In genomic region chr17:34388513-34388912, GRCm38 (mm10) we compare ENCODE assay signal across 10 mouse cellular contexts. TPM values are rescaled to one million over a fixed set of nuclear protein-coding genes. Genes with fewer than 3 reads are reported as not detected.
DNase-seq lines count a peak whose midpoint lies in the region; ATAC-seq and TF ChIP-seq lines count a peak whose summit lies in the region.
"Had no signal": no experiment of that assay in that cellular context is flagged by ENCODE, and none has a peak within 500 bp of the region (broad histone marks: within the 10 kb centered on the region; RNA-seq: fewer than 3 reads in every experiment).

No protein-coding gene starts in this region.

- H3K4me3 ChIP-seq in forebrain, embryonic 10.5 days: no peak overlapping the region
- H3K4me3 ChIP-seq in forebrain, embryonic 11.5 days (ENCODE audit: low read depth, low read length): no peak overlapping the region
- H3K4me3 ChIP-seq in midbrain, postnatal 0 days (ENCODE audit: low read depth, low read length): no peak overlapping the region
- no peak overlapping the region for H3K4me3 ChIP-seq in midbrain, embryonic 11.5 days (ENCODE audit: low read depth, low read length)
- no peak overlapping the region for H3K4me3 ChIP-seq in lung, adult 2 months (replicated peaks; ENCODE audit: extremely low read depth, low read depth, low read length)
- H3K4me3 ChIP-seq: heart, embryonic 15.5 days; midbrain, embryonic 12.5 days had no signal

- no peaks in the 10 kb centered on the region for H3K36me3 ChIP-seq in forebrain, embryonic 10.5 days (replicated peaks)
- H3K36me3 ChIP-seq in forebrain, embryonic 11.5 days (ENCODE audit: control insufficient read depth, insufficient read depth, low read length): no peaks in the 10 kb centered on the region
- no peaks in the 10 kb centered on the region for H3K36me3 ChIP-seq in midbrain, postnatal 0 days (ENCODE audit: insufficient read depth, low read length)
- H3K36me3 ChIP-seq in midbrain, embryonic 11.5 days (ENCODE audit: control insufficient read depth, insufficient read depth, low read length): no peaks in the 10 kb centered on the region
- H3K36me3 ChIP-seq: heart, embryonic 15.5 days; midbrain, embryonic 12.5 days had no signal

- peak; percentile 76 for TF ChIP-seq CTCF in midbrain, postnatal 0 days (IDR thresholded peaks at IDR 0.05)
- peak; percentile 87 for TF ChIP-seq CTCF in lung, adult 2 months (IDR thresholded peaks at IDR 0.05; ENCODE audit: insufficient read depth, low read length)

- no peak for TF ChIP-seq POLR2A in lung, adult 2 months (IDR thresholded peaks at IDR 0.05; ENCODE audit: borderline replicate concordance, extremely low read depth, low read depth, low read length)

- ATAC-seq in forebrain, embryonic 11.5 days (replicated peaks; ENCODE audit: low FRiP score): no peak
- no peak for ATAC-seq in midbrain, postnatal 0 days (ENCODE audit: low FRiP score)
- no peak for ATAC-seq in midbrain, embryonic 11.5 days (ENCODE audit: low FRiP score)
- ATAC-seq in monocyte, adult 5-6 weeks (replicated peaks; ENCODE audit: insufficient number of reproducible peaks, low FRiP score, low TSS enrichment, poor library complexity, severe bottlenecking): no peak

- no peaks in the 10 kb centered on the region; the same call in 1 of the 2 replicates for H3K9me3 ChIP-seq in forebrain, embryonic 10.5 days
- H3K9me3 ChIP-seq in forebrain, embryonic 11.5 days (ENCODE audit: control insufficient read depth, low read length): no peaks in the 10 kb centered on the region
- no peaks in the 10 kb centered on the region for H3K9me3 ChIP-seq in midbrain, postnatal 0 days (ENCODE audit: low read length)
- no peaks in the 10 kb centered on the region for H3K9me3 ChIP-seq in midbrain, embryonic 11.5 days (ENCODE audit: control insufficient read depth, low read length)
- H3K9me3 ChIP-seq: heart, embryonic 15.5 days; midbrain, embryonic 12.5 days had no signal

- H3K4me1 ChIP-seq in forebrain, embryonic 10.5 days: peaks cover 8% of the 10 kb centered on the region
- no peaks in the 10 kb centered on the region for H3K4me1 ChIP-seq in forebrain, embryonic 11.5 days (replicated peaks; ENCODE audit: control insufficient read depth, insufficient read depth, low read length)
- no peaks in the 10 kb centered on the region for H3K4me1 ChIP-seq in midbrain, postnatal 0 days (ENCODE audit: insufficient read depth, low read length)
- no peaks in the 10 kb centered on the region for H3K4me1 ChIP-seq in midbrain, embryonic 11.5 days (ENCODE audit: control insufficient read depth, insufficient read depth, low read length)
- H3K4me1 ChIP-seq in lung, adult 2 months (ENCODE audit: control insufficient read depth, insufficient read depth, low read length): peaks cover 2% of the 10 kb centered on the region; the same call in 1 of the 2 replicates
- H3K4me1 ChIP-seq: midbrain, embryonic 12.5 days had no signal

- peak; percentile 24 for DNase-seq in forebrain, embryonic 10.5 days (ENCODE audit: extremely low spot score, low spot score)
- DNase-seq in forebrain, embryonic 11.5 days (ENCODE audit: low spot score): no peak
- DNase-seq in midbrain, postnatal 0 days (ENCODE audit: low spot score): peak; percentile 36
- DNase-seq in midbrain, embryonic 11.5 days (ENCODE audit: low spot score, missing footprints): no peak
- peak; percentile 39 to 41 for DNase-seq in cerebellum, postnatal 36 days
- peak; percentile 28 for DNase-seq in lung, adult 2 months
- no peak for DNase-seq in urinary bladder, adult 2 months (ENCODE audit: low spot score)

- H3K4me2 ChIP-seq in forebrain, embryonic 11.5 days (ENCODE audit: low read depth, low read length, severe bottlenecking): no peak overlapping the region
- no peak overlapping the region for H3K4me2 ChIP-seq in midbrain, postnatal 0 days (ENCODE audit: low read depth, low read length, poor library complexity, severe bottlenecking)
- H3K4me2 ChIP-seq in midbrain, embryonic 11.5 days: no peak overlapping the region
- H3K4me2 ChIP-seq: heart, embryonic 15.5 days; midbrain, embryonic 12.5 days had no signal

- H3K27me3 ChIP-seq in forebrain, embryonic 10.5 days (ENCODE audit: poor library complexity, severe bottlenecking): peaks cover 15% of the 10 kb centered on the region
- H3K27me3 ChIP-seq in forebrain, embryonic 11.5 days (ENCODE audit: control insufficient read depth, insufficient read depth, low read length): no peaks in the 10 kb centered on the region; the same call in 1 of the 2 replicates
- no peaks in the 10 kb centered on the region for H3K27me3 ChIP-seq in midbrain, postnatal 0 days (ENCODE audit: insufficient read depth, low read length)
- no peaks in the 10 kb centered on the region for H3K27me3 ChIP-seq in midbrain, embryonic 11.5 days (ENCODE audit: control insufficient read depth, insufficient read depth, low read length)

- no peak overlapping the region for H3K27ac ChIP-seq in forebrain, embryonic 10.5 days
- H3K27ac ChIP-seq in forebrain, embryonic 11.5 days (ENCODE audit: low read depth, low read length): no peak overlapping the region
- H3K27ac ChIP-seq in midbrain, postnatal 0 days (ENCODE audit: low read depth, low read length): no peak overlapping the region
- no peak overlapping the region for H3K27ac ChIP-seq in midbrain, embryonic 11.5 days (ENCODE audit: low read depth, low read length)
- H3K27ac ChIP-seq: heart, embryonic 15.5 days; midbrain, embryonic 12.5 days had no signal

- 42% methylated on average over 4 of the region's 4 CpGs for WGBS in forebrain, embryonic 10.5 days
- 31% methylated on average over 4 of the region's 4 CpGs for whole genome bisulfite sequencing in forebrain, embryonic 11.5 days
- WGBS in midbrain, postnatal 0 days: 31% methylated on average over 4 of the region's 4 CpGs
- WGBS in midbrain, embryonic 11.5 days: 40% methylated on average over 4 of the region's 4 CpGs
- 30% methylated on average over 4 of the region's 4 CpGs for WGBS in lung, adult 2 months

- H3K9ac ChIP-seq in forebrain, embryonic 11.5 days (ENCODE audit: low read length): no peak overlapping the region
- H3K9ac ChIP-seq in midbrain, postnatal 0 days (replicated peaks; ENCODE audit: low read length, poor library complexity, severe bottlenecking): no peak overlapping the region
- H3K9ac ChIP-seq in midbrain, embryonic 11.5 days (ENCODE audit: low read length): no peak overlapping the region
- H3K9ac ChIP-seq: heart, embryonic 15.5 days; midbrain, embryonic 12.5 days had no signal

RNA-seq across cellular contexts. Expression of gene BC051142, which starts 10.1 kb away (rescaled TPM):
- 1.3 and 1.6 TPM in 2 replicates for polyA plus RNA-seq in forebrain, embryonic 10.5 days (2016; fragmentation: Nextera tagmentation; extraction: Ambion mirVana)
- polyA plus RNA-seq in forebrain, embryonic 11.5 days (2014; fragmentation: Nextera tagmentation; extraction: Ambion mirVana): 1.5 and 2.1 TPM in 2 replicates
- total RNA-seq in midbrain, postnatal 0 days (2014; rRNA removed): 2.0 and 9.2 TPM in 2 replicates
- polyA plus RNA-seq in midbrain, postnatal 0 days (2015; fragmentation: Nextera tagmentation; extraction: Ambion mirVana): 6.7 and 7.8 TPM in 2 replicates
- 1.6 and 2.9 TPM in 2 replicates for polyA plus RNA-seq in midbrain, embryonic 11.5 days (2014; fragmentation: Nextera tagmentation; extraction: Ambion mirVana)
- polyA plus RNA-seq in lung, adult 2 months (2012; rRNA removed): 0.49 and 0.75 TPM in 2 replicates
- 2.6 to 4.7 TPM in 2 of 3 replicates, not detected in the other for total RNA-seq in monocyte, adult 5-6 weeks (2017)
- polyA plus RNA-seq in urinary bladder, adult 2 months (2012; rRNA removed): 1.2 and 1.6 TPM in 2 replicates
- polyA plus RNA-seq: heart, embryonic 15.5 days had no signal

RNA-seq across cellular contexts. Expression of gene Btnl1, which starts 11.6 kb away (rescaled TPM):
- polyA plus RNA-seq in forebrain, embryonic 10.5 days (2016; fragmentation: Nextera tagmentation; extraction: Ambion mirVana): not detected in 2 replicates
- not detected in 2 replicates for polyA plus RNA-seq in forebrain, embryonic 11.5 days (2014; fragmentation: Nextera tagmentation; extraction: Ambion mirVana)
- not detected in 2 replicates for total RNA-seq in midbrain, postnatal 0 days (2014; rRNA removed)
- polyA plus RNA-seq in midbrain, postnatal 0 days (2015; fragmentation: Nextera tagmentation; extraction: Ambion mirVana): not detected in 2 replicates
- not detected in 2 replicates for polyA plus RNA-seq in midbrain, embryonic 11.5 days (2014; fragmentation: Nextera tagmentation; extraction: Ambion mirVana)
- 0.06 and 0.07 TPM in 2 replicates for polyA plus RNA-seq in lung, adult 2 months (2012; rRNA removed)
- 0.19 TPM in 1 of 3 replicates, not detected in the others for total RNA-seq in monocyte, adult 5-6 weeks (2017)
- polyA plus RNA-seq in urinary bladder, adult 2 months (2012; rRNA removed): not detected in 2 replicates
- polyA plus RNA-seq: heart, embryonic 15.5 days; midbrain, embryonic 12.5 days had no signal

RNA-seq across cellular contexts. Expression of gene Btnl2, which starts 33.9 kb away (rescaled TPM):
- polyA plus RNA-seq in forebrain, embryonic 10.5 days (2016; fragmentation: Nextera tagmentation; extraction: Ambion mirVana): not detected in 2 replicates
- polyA plus RNA-seq in forebrain, embryonic 11.5 days (2014; fragmentation: Nextera tagmentation; extraction: Ambion mirVana): not detected in 2 replicates
- total RNA-seq in midbrain, postnatal 0 days (2014; rRNA removed): not detected in 2 replicates
- not detected in 2 replicates for polyA plus RNA-seq in midbrain, postnatal 0 days (2015; fragmentation: Nextera tagmentation; extraction: Ambion mirVana)
- polyA plus RNA-seq in midbrain, embryonic 11.5 days (2014; fragmentation: Nextera tagmentation; extraction: Ambion mirVana): 0.07 TPM in 1 of 2 replicates, not detected in the other
- 0.37 and 0.78 TPM in 2 replicates for polyA plus RNA-seq in lung, adult 2 months (2012; rRNA removed)
- 0.76 TPM in 1 of 3 replicates, not detected in the others for total RNA-seq in monocyte, adult 5-6 weeks (2017)
- polyA plus RNA-seq in urinary bladder, adult 2 months (2012; rRNA removed): 0.28 and 0.40 TPM in 2 replicates
- polyA plus RNA-seq: heart, embryonic 15.5 days had no signal

Comparison
In these comparisons a context has a peak if more than half of its experiments do, and no peak if none do; other contexts are left out.
1. DNase-seq: peak in forebrain, embryonic 10.5 days (single experiment), midbrain, postnatal 0 days (single experiment), cerebellum, postnatal 36 days (2 of 2) and lung, adult 2 months (single experiment); none in forebrain, embryonic 11.5 days (single experiment), midbrain, embryonic 11.5 days (single experiment) and urinary bladder, adult 2 months (single experiment).